Mouse (Mus musculus): ENCODE results near the gene Pxt1.

DNA sequence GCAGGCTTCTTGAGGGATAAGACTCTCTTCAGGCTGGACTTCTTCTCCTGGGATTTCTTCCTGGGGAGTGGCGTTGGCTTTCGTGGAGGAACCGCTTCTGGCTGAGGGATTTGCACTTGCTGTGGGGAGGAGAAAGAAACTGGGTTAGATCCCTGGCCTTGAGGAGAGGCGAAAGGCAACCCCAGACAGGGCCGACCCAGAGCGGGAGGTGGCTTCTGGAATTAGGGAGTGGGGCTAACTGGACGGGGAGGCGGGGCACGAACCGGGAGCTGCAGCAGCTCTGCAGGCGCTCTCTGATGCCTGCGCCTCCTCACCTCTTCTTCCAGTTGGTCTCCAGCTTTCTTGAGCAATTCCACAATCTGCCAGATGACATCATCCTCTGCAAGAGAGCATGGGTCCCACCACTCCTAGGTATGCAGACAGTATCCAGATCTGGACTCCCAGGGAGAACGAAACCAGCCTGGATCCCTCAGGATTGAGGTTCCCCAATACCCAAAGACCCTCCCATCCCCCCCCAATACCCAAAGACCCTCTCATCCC lies 38.2 kb downstream of the Pxt1 start:
- TF ChIP-seq CTCF (IDR thresholded peaks at IDR 0.05; ENCODE audit: low read depth) (no peak), EP300 (optimal IDR thresholded peaks at IDR 0.05) (no peak)
